Mouse (Mus musculus) adrenal gland, postnatal 14 days (tissue): ENCODE measurements around the gene Sik1. TPM values are rescaled to one million over a fixed set of nuclear protein-coding genes. Genes with fewer than 3 reads are reported as not detected.
"Not testable (repeated sequence)": the region's sequence is repeated elsewhere in the genome, so short reads cannot be mapped to it uniquely, and the experiment has no call there.

Source experiments
- DNase-seq: peaks from one replicate; pipeline ENCODE4 v3.0.0; 2021; ENCODE audit warnings: mixed read lengths
- long read RNA-seq, 2 experiments: library from polyadenylated mRNA; stranded (forward); transcript quantifications; one replicate each; pipeline ENCODE4 v2.0.0; 2021
- total RNA-seq: library from RNA; stranded (reverse); gene quantifications from 2 replicates; pipeline ENCODE4 v1.2.3, GENCODE M21; 2021

Gene Sik1
- total RNA-seq: 47.3 and 100 TPM in 2 replicates
- long read RNA-seq, experiment 1, partial matches to known transcripts: 3 of 4 reads
- long read RNA-seq, experiment 1, other reads (novel, unspliced or antisense): 1 of 4 reads
- long read RNA-seq, experiment 2, full-length matches to known transcripts: 2 of 10 reads
- long read RNA-seq, experiment 2, partial matches to known transcripts: 4 of 10 reads
- long read RNA-seq, experiment 2, other reads (novel, unspliced or antisense): 4 of 10 reads

DNA sequence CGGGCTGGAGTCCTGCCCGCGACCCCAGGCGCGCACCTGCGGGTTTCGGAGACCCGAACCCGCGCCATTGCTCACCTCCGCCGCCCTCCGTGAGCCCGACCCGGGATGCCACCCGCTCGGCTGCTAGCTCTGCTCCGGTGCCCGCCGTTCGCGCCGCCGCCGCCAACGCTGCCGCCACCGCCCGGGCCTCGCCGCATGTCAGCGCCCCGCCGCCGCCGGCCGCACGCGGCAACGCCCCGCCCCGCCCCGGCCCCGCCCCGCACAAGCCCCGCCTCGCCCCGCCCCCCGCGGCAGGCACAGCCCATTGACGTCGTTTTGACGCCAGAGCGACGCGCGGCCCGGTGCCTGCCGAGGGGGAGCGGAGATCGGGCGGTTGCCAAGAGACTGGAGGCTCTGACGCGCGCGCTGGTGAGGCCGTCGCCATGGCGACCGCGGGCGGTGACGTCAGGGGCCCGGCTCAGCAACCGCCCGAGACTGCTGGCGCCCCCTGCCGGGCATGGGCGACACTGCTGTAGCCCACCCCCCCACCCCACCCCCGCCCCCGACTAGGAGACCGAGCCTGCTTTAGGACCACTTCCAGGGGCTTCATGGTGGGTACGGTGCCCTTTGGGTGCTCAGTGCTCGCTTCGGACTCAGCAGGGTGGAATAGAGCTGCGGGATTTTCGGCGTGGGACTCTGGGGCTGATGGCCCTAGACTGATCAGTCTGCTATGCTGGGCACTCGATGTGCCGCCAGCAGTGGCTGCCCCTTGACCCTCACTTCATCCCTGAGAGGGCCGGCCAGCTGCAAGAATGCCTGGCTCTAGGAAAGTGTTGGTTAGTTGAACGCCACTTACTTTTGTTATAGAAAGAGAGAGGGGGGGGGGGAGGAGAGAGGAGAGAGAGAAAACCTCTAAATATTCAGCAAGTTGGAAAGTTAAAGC lies at the start of gene Sik1:
TSS of gene Sik1 (minus strand) at position 208 of the 922 bp plus-strand sequence.
- peak; percentile 99 for DNase-seq

DNA sequence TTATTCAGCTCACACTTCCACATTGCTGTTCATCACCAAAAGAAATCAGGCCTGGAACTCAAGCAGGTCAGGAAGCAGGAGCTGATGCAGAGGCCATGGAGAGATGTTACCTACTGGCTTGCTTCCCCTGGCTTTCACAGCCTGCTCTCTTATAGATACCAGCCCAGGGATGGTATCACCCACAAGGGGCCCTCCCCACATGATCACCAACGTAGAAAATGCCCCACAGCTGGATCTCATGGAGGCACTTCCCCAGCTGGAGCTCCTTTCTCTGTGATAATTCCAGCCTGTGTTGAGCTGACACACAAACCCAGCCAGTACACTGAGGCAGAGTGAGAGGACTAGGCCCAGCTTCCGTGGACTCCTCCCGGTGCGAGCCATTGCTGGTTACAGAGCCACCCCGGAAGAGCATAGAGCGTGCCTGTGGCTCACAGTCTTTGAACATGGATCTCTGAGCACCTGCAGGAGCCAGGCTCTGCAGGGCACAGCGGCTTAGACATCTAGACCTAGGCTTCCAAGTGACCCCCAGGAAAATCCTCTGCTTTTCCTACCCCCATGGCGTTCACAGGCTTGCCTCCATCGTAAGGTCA lies 49.7 kb upstream of the Sik1 start:
- peak; percentile 6 for DNase-seq

DNA sequence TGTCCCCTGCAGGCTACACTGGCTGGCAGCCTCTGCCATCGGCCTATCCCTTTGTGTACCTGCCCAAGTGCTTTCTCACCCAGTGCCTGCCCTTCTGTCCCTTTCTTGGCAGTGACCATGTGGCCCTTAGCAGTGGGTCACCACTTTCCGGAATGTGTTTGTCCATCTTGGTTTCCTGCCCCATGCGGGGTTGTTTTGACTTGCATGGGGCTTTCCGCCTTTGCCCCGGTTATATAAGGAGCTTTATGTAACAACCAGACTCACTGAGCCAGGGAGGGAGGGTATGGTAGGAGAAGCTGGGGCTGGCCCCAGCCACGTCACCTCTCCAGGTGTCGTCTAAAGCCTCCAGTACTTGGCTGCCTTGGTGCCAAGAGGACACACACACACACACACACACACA lies 48.4 kb upstream of the Sik1 start:
- peak; percentile 3 for DNase-seq

DNA sequence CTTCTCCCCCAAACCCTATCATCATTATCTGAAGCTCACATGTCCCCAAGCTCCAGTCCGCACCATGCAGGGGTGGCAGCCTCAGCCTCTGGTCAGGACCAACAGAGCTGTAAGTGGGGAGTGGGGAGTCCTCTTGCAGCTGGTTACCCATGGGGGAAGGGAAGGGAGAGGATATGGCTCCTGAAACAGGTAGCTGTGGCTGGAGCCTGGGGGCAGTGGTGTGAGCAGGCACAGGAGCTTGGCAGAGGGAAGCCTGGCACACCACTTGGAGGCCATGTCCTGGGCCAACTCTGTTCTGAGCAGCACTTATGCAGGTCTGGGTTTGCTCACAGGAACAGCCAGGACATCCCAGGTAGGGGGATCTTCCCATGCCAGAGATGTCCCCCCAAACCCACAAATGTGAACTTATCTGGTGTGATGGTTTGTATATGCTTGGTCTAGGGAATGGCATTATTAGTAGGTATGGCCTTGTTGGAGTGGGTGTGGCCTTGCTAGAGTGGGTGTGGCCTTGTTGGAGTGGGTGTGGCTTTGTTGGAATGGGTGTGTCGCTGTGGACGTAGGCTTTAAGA lies 47.1 kb upstream of the Sik1 start:
- DNase-seq: peak; percentile 2

DNA sequence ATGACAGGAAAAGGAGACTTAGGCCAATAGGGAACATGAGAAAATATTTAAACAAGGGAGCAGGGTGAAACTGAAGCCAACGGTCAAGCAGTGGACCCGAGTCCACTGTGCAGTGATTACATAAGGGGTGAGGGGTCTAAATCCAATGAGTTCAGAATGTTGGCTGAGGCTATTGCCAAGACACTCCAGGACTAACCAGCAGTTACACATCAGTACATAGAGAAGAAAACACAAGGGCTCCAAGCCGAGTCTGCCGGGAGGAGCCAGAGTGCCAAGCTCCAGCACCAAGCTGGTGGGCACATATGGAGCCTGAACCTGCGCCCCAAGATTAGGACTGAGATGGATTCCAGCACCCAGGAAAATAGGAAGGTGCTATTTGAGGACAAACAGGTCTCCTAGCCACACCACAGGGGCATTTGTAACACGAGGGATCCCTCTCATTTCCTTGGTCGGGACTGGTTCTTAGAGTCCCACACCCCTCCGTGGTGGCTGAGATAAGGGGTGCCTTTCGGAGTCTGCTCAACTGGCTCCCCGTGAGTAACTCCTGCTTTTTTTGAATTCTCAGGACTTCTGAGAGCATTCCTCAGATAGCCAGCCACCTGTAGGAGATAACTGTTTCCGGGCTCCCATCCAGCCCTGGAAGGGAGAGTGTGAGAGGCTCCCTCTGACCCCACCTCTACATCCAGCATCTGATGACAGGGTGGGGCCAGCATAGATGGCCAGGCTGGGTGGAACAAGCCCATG lies 46.0 kb upstream of the Sik1 start:
- peak; percentile 7 for DNase-seq

DNA sequence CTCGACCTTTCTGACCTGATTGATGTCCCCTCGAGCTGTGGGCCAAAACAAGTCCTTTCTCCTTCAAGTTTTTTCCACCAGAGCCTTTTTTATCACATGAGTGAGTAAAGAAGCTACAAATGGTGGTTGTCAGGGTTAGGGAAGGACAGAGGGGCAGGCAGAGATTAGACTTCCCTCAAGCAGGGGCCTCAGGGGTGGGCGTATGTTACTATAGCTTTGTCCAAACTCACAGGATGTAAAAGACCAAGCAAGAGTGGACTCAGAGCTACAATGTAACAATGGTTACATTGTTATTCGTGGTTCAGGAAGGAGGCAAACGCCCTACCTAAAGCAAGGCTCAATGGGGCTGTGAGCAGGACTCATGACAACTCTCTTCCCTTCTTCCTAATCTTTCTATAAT lies 43.3 kb upstream of the Sik1 start:
- DNase-seq: no peak

DNA sequence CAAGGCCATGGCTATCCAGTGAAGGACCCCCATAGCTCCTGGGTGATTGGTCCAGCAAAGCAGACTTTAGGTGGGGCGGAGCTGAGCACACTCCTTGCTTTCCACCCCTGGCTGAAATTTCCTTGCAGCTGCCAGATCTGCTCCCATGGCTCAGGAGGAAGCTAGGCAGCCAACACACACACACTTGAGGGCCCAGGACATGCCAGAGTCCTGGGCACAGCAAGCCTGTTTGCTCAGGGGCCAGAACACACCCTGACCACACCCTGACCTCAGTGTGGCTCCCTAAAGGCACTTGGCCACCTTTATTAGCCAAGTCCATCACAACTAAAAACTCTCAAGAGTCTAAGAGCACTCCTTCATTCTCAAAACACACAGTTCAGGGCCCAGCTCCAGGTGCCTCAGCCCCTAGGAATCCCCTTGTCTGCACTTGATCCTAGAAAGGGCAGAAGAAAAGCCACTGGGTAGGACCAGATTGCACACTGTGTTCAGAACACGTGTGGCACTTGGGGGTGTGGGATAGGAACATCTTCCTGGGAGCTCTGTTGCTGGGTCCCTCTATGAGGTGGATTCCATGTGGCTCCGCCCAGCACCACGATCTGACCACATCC lies 41.7 kb upstream of the Sik1 start:
- DNase-seq: peak; percentile 36

DNA sequence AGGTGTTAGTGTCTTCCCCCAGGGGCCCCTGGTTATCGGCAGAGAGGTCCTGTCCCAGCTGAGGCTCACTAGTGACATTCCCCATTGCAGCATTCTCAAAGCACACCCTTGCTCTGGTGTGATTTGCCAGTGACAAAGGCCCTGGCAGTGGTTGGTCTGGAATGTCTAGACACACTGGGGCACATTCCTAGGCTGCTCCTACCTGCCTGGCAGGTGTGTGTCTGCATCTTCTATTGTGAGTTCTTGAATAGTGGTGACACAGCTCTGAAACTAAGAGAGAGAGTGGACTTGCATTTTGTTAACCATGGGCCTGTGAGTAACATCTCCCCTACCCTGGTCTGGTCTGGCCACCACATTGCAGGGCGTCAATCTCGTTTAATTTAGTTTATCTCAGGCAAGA lies 41.1 kb upstream of the Sik1 start:
- peak; percentile 4 for DNase-seq

DNA sequence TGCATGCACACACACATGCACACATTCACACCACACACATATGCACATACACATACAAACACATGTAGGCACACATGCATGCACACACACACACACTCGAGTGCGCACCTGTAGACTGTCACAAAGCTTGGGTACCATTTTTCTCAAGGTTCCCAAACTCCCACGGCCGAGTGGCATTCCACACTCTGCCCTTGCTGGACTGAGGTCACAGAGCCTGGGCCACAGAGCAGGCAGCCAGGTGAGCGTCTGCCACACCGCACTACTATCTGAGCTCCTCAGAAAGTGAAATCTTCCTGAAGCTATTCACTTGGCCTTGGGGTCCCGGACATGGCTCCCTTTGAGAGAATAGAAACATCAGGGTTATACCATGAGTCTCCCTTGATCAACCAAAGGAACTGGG lies 40.7 kb upstream of the Sik1 start:
- DNase-seq: no peak

DNA sequence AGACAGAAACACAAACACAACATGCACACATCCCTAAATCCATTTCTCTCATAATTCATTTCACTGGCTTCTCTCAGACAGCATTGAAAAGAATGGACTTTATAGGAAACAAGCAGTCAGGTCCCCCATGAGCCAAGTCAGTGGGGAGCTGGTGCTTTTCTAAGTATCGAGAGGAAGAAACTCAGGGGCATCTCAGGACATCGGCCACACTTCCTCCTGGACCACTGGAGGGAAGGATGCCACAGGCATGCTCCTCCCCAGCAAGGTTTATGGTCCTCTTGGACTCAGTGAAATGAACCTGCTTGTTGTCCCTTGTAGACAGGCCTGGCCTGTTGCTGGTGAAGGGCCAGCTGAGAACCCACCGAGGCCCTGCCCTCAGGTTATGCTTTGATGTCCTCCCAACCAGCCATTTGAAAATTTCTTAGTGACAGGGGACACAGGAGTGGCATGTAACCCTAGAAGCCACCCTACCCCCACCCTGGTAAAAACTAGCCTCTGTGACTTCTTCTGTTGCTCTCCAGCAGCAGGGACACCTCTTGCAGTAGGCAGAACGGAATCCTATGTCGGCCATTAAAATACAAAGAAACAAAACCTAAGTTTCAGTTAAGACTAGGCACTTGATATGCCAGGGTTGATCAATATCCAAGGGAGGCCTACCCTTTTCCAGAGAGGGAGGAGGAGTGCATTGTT lies 37.9 kb upstream of the Sik1 start:
- DNase-seq: peak; percentile 10

DNA sequence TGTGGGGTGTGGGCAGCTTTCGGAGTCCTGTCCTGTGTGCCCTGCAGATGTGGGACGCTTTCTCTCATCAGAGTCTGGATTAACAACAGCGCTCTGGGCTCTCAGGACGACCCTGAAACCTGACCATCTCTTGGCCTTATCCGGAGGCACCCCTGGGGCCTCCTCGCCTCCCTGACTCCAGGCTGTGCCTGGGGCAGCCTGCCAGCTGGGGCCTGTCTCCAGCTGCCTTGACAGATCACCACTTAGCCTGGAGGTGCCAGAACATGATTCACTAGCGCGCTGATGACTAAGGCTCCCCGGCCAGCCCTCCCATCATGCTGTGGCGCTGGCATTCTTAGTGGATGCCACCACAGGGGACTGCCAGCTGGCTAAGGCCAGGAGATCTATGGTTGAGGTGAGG lies 37.1 kb upstream of the Sik1 start:
- peak; percentile 94 for DNase-seq

DNA sequence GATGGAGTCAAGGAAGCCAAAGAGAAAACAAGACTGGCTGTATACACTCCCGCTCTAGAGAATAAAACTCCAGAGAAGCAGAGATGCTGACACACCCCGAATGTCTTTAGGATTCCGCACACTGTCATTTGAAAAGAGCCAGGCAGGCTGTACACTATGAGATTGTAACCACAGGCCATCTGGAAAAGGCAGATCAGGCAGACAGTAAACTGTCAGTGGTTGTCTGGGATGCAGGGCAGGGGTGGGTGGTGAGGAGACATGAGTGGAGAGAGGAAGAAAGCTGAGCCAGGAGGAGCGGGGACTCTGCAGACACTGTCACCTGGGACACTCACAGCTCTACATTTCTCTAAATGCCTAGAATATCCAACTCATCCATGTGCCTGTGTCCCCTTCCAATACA lies 36.3 kb upstream of the Sik1 start:
- peak; percentile 6 for DNase-seq

DNA sequence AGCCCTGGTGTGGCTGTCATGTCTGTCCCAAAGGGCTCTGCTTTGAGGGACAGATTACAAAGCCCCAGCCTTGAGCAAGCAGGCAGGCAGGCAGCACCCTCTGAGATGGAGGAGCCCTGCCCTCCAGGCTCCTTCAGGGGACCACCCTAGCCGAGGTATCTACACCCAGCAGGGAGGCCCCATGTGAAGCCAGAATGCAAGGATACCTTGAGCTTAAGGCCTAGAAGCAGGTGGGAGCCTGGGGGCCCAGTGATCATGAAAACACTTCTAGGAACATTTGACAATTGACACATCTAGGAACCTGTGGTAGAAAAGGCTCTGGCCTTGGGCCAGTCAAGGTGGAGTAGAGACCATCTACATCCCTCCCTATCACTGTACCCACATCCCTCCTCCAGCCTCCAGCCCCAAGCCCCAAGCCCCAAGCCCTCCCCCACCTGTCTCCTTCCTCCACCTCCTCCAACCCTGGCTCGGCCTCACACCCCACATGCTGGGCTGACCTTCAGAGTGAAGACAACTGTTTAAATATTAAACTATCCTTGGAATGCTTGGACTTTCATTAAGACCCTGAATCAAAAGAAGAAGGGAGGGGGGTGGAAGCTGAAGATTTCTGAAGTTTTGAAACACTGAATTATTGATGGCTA lies 34.8 kb upstream of the Sik1 start:
- peak; percentile 2 for DNase-seq

DNA sequence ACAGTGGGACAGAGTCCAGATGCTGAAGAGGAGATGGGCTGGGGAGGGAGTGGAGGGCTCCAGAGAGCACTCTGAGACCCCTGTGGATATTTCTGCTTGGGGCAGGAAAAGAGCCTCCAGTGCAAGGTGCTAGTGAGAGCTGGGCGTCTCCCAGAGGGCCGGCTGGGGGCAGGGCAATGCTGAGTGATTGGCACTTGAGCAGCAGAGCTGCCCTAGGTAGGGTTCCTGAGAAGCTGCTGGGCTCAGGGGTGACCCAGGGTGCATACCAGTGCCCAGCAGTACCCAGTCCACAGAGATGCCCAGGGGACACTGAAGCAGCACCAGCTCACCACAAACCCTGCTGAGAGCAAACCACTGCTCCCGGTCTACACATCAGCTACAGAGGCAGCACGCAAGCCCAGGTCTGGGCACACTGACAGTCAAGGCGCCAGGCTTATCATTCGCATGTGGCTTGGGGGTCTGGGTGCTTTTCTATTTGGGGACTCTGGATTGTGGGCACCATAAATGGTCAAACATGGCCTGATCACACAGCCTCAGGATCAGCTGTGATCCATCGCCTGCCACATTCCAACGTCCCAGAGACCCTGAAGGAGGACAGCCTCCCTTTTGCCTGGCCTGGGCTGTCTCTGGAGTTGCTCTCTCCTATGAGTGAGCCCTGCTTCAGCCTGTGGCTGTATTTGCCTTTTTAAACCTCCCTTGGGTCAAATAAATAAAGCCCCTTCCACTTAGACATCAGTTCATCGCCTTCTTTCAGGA lies 34.0 kb upstream of the Sik1 start:
- DNase-seq: peak; percentile 5

DNA sequence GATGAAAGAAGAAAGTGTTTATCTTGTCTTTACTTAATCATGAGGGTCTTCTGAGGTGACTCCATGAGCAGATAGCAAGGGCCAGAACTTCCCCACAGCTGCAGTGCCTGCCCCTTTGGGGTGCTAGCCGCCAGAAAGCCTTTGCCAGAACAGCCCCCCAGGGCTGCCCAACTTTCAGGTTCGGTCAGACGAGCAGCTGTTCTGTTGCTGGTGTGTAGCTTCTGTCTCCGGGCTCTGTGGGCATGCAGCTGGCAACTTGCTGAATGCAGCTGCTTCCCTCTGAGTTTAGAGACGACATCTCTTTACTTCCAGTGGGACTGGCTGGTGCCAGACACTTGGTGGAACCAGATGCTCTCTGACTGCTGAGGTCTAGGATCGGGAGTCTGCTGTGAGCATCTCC lies 32.9 kb upstream of the Sik1 start:
- DNase-seq: peak; percentile 1

DNA sequence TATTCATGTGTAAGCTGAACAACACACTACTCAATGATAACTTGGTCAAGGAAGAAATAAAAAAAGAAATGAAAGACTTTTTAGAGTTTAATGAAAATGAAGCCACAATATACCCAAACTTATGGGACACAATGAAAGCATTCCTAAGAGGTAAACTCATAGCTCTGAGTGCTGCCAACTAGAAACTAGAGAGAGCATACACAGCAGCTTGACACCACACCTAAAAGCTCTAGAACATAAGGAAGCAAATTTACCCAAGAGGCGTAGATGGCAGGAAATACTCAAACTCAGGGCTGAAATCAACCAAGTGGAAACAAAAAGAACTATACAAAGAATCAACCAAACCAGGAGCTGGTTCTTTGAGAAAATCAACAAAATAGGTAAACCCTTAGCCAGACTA lies 29.1 kb upstream of the Sik1 start:
- not testable (repeated sequence) for DNase-seq

DNA sequence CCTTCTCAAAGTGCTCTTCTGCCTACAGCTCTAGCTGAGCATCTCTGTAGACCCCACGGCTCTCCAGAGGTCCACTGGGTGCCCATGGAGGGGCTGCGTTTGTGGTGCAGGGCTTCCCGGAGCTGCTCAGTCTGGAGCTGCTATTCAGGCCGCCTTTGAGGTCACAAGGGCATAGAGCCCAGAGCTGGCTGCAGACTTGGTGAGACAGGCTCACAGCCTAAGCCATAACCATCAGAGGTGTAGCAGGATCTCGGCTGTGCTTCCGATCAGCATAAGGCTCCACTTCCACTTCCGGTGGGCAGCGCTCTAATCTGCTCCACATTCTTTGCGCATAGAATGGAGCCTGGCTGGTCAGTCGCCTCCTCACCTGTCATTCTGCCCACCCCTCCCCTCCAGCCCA lies 23.8 kb upstream of the Sik1 start:
- DNase-seq: peak; percentile 2

DNA sequence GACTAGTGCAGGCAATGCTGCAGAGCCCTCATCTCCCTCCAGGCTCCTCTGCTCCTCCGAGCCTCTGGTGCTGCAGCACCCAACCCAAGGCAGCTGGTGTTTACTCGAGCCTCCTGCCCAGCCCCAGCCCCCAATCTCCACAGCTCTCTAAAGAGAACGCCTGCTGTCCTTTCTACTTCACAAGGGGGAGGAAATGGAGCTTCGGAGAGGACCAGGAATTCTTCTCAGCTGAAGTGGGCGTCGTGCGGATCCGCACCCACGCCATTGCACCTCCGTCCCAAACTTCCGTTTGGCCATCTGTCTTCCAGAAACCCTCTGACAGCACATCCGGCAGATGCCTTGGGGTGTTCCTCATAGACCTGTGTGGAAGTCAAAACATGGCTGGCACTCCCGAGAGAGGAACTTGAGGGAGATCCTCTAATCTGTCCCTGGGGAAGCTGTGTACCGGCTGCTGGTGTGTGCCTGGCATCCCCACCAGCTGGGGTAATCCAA lies 22.1 kb upstream of the Sik1 start:
- peak; percentile 35 for DNase-seq

DNA sequence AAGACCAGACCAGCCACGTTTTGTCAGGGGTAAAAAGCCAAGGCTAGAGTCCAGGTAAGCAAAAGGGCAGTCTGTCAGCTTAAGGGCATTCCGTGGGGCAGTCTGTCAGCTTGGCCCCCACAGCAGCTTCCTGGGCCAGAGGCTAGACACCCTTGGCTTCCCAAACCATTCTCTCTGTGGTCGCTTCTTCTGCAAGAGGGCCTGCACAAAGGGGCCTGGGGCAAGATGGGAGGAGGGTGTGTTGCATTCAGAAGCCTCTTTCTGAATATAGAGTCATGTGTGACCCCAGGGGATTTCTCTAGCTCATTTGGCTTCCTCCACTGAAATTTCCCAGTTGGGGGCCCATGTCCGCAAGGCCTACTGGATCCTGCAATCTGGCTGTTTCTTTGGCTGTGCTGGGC lies 21.6 kb upstream of the Sik1 start:
- peak; percentile 7 for DNase-seq

DNA sequence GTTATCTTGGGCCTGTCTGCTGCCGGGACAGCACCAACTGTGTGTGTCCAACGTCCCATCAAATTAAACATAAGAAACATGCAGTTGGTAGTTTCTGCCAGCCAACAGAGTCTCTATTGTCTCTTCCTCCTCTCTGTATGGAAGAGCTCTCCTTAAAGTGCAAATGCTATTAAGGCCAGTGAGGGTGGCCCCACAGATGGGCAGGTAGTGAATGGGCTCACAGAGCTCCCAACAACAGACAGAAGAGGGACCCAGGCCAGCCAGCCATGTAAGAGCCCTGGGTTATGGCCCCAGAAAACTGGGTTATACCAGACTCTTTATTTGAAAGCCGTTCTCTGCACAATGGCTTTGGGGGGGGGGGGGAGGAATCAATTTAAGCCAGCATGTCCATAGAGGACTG lies 21.2 kb upstream of the Sik1 start:
- no peak for DNase-seq
